Mouse (Mus musculus) ES-Bruce4 (cell line): ENCODE measurements around the gene Nprl3. TPM values are rescaled to one million over a fixed set of nuclear protein-coding genes. Genes with fewer than 3 reads are reported as not detected.
A peak's percentile ranks its signal among the peaks of the same experiment; 100 is the strongest.

ENCODE experiments used
- H3K27ac ChIP-seq: 2 replicates; pipeline ENCODE4 v1.5.1; 2012; ENCODE audit warnings: low read length, inconsistent platforms; ENCODE audit not compliant: insufficient read depth
- H3K27me3 ChIP-seq: 2 replicates; pipeline ENCODE4 v1.6.1; 2012; ENCODE audit warnings: mild to moderate bottlenecking, low read length, inconsistent platforms; ENCODE audit not compliant: control insufficient read depth, poor library complexity, insufficient read depth, severe bottlenecking
- H3K36me3 ChIP-seq: 2 replicates; pipeline ENCODE4 v1.6.1; 2012; ENCODE audit warnings: inconsistent platforms, mild to moderate bottlenecking, low read length, moderate library complexity; ENCODE audit not compliant: control insufficient read depth, poor library complexity, insufficient read depth, severe bottlenecking
- H3K4me1 ChIP-seq: one replicate; pipeline ENCODE4 v1.8.1; 2011; ENCODE audit warnings: low read length; ENCODE audit not compliant: control insufficient read depth, insufficient read depth
- H3K4me3 ChIP-seq: 2 replicates; pipeline ENCODE4 v1.5.1; 2011; ENCODE audit warnings: low read depth, mild to moderate bottlenecking, low read length
- H3K9ac ChIP-seq: 2 replicates; pipeline ENCODE4 v1.6.1; 2012; ENCODE audit warnings: low read depth, mild to moderate bottlenecking, inconsistent platforms; ENCODE audit not compliant: poor library complexity, severe bottlenecking
- H3K9me3 ChIP-seq: replicated peaks from 2 replicates; pipeline ENCODE4 v1.6.1; 2012; ENCODE audit warnings: mild to moderate bottlenecking, low read length, inconsistent platforms; ENCODE audit not compliant: control insufficient read depth, poor library complexity, insufficient read depth, severe bottlenecking
- CTCF ChIP-seq: IDR thresholded peaks from one replicate; pipeline ENCODE4 v1.8.1; 2011; ENCODE audit warnings: low read depth, low read length
- EP300 ChIP-seq: IDR thresholded peaks from 2 replicates; pipeline ENCODE4 v1.6.1; 2011; ENCODE audit warnings: low read depth, low read length; ENCODE audit not compliant: insufficient read depth
- POLR2A ChIP-seq: IDR thresholded peaks from one replicate; pipeline ENCODE4 v1.8.1; 2011; ENCODE audit warnings: low read length; ENCODE audit not compliant: insufficient read depth
- polyA plus RNA-seq: library from polyadenylated mRNA; stranded (reverse); fragments of >200 nt; gene quantifications from 2 replicates; pipeline ENCODE4 v1.2.4, GENCODE M21; 2011; ENCODE audit warnings: low read depth; ENCODE audit not compliant: missing spikeins, insufficient read depth, insufficient read length

Gene Nprl3
- polyA plus RNA-seq, 1 experiment, result 31.6 TPM

DNA sequence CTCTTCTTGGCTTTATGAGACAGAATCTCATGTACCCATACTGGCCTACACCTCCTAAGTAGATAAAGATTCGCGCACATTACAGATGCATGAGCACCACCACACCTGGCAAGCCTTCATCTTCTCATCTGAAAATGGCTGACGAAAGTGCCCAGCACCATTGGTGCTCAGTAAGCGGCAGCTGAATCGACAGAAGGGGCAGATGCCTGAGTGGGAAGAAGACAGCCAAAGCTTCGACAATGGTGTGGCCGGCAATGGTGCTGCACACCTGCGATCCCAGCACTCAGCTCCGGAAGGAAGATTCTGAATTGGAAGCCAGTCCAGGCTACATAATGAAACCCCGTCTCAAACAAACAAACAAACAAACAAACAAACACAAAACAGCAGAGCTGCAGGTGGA lies 48.2 kb downstream of the Nprl3 start:
- Histone ChIP-seq H3K27me3 (no peaks in the 10 kb centered on the region), H3K4me3 (no peak overlapping the region), H3K27ac (no peak overlapping the region), H3K9me3 (no peaks in the 10 kb centered on the region), H3K9ac (no peak overlapping the region), H3K4me1 (peaks cover 17% of the 10 kb centered on the region), H3K36me3 (no peaks in the 10 kb centered on the region)
- TF ChIP-seq CTCF (no peak), POLR2A (no peak), EP300 (no peak)

- Histone ChIP-seq H3K36me3 (no peaks in the 10 kb centered on the region), H3K27ac (0 out of 2 replicates have a peak overlapping the region, but pooled peaks have one; percentile 8), H3K4me3 (0 out of 2 replicates have a peak overlapping the region, but pooled peaks have one; percentile 2), H3K9me3 (no peaks in the 10 kb centered on the region), H3K27me3 (no peaks in the 10 kb centered on the region), H3K9ac (no peak overlapping the region), H3K4me1 (peaks cover 17% of the 10 kb centered on the region)
- TF ChIP-seq POLR2A (no peak), EP300 (no peak), CTCF (no peak)
Observed at GRCm38 (mm10) chr11:32218501-32219050, 48.9 kb downstream of the Nprl3 start.

GRCm38 (mm10) chr11:32216851-32217250 lies 50.7 kb downstream of the Nprl3 start:
- peak; percentile 77 for TF ChIP-seq CTCF
- TF ChIP-seq EP300, result no peak
- Histone ChIP-seq H3K4me3 (no peak overlapping the region), H3K4me1 (peaks cover 14% of the 10 kb centered on the region), H3K9ac (no peak overlapping the region), H3K9me3 (no peaks in the 10 kb centered on the region), H3K27me3 (no peaks in the 10 kb centered on the region), H3K27ac (no peak overlapping the region), H3K36me3 (no peaks in the 10 kb centered on the region; the same call in 1 of the 2 replicates)

DNA sequence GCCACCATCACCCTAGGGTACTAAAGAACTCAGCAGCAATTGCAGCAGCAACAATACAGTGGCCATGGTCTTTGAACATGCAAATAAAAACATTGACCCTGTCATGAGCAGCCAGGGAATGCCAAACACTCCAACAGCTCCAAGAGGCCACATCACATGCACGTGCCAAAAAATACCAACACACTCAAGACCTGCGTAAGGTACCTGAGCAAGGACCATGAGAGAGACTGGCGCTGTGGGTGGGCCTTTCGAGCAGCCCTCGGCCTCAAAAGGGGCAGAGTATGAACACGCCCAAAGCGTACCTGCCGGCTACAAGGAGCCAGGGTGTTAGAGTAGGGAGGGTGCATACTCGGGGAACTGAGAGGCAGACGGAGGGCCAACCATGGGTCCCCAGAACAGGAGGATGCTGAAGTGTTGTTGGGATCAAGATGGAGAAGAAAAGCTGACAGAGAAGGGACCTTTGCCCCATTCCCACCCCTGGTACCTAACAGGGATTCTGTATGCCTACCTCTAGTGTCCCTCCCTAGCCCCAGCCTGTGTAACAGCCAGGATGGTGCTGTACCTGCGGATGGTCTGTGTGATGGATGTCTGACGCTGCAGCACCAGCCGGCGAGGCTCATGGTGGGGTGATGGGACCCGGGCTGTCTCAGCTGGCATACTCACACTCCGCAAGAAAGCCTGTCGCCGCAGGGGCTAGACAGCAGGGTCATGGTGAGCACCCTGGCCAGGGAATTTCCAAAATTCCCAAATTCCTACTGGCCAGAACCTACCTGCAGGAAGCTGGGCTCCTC lies 51.9 kb downstream of the Nprl3 start:
- no peaks in the 10 kb centered on the region for H3K27me3 ChIP-seq
- H3K9me3 ChIP-seq, result no peaks in the 10 kb centered on the region
- TF ChIP-seq CTCF (no peak), POLR2A (no peak), EP300 (no peak)
- H3K9ac ChIP-seq, result no peak overlapping the region
- no peak overlapping the region for H3K27ac ChIP-seq
- no peaks in the 10 kb centered on the region; the same call in 1 of the 2 replicates for H3K36me3 ChIP-seq
- H3K4me3 ChIP-seq, result no peak overlapping the region
- peaks cover 14% of the 10 kb centered on the region for H3K4me1 ChIP-seq

GRCm38 (mm10) chr11:32210623-32211022 lies 56.9 kb downstream of the Nprl3 start:
- Histone ChIP-seq H3K27me3 (no peaks in the 10 kb centered on the region), H3K9me3 (no peaks in the 10 kb centered on the region), H3K4me1 (no peaks in the 10 kb centered on the region), H3K9ac (no peak overlapping the region), H3K27ac (no peak overlapping the region), H3K36me3 (peaks cover 6% of the 10 kb centered on the region), H3K4me3 (no peak overlapping the region)
- TF ChIP-seq CTCF (no peak), POLR2A (no peak), EP300 (no peak)
